ENCODE assay signal across 10 mouse cellular contexts in genomic region chr14:28057159-28057884, GRCm38 (mm10).
DNase-seq lines count a peak whose midpoint lies in the region; ATAC-seq lines count a peak whose summit lies in the region.
"Had no signal": no experiment of that assay in that cellular context is flagged by ENCODE, and none has a peak within 500 bp of the region (broad histone marks: within the 10 kb centered on the region; RNA-seq: fewer than 3 reads in every experiment).

No protein-coding gene starts in this region.

- H3K36me3 ChIP-seq in heart, embryonic 12.5 days: no peaks in the 10 kb centered on the region
- no peaks in the 10 kb centered on the region for H3K36me3 ChIP-seq in embryonic facial prominence, embryonic 13.5 days
- H3K36me3 ChIP-seq in hindbrain, embryonic 16.5 days (ENCODE audit: control insufficient read depth, insufficient read depth, low read length): no peaks in the 10 kb centered on the region
- H3K36me3 ChIP-seq in midbrain, embryonic 14.5 days (ENCODE audit: control insufficient read depth, insufficient read depth, low read length): no peaks in the 10 kb centered on the region

- H3K4me1 ChIP-seq in heart, embryonic 12.5 days (replicated peaks): peaks cover 40% of the 10 kb centered on the region
- H3K4me1 ChIP-seq in embryonic facial prominence, embryonic 13.5 days: peaks cover 19% of the 10 kb centered on the region
- peaks cover 14% of the 10 kb centered on the region for H3K4me1 ChIP-seq in hindbrain, embryonic 16.5 days (ENCODE audit: control insufficient read depth, insufficient read depth, low read depth, low read length)
- peaks cover 12% of the 10 kb centered on the region for H3K4me1 ChIP-seq in midbrain, embryonic 14.5 days (ENCODE audit: control insufficient read depth, insufficient read depth, low read length)

- 42% methylated on average over 11 of the region's 11 CpGs for WGBS in heart, embryonic 12.5 days
- WGBS in embryonic facial prominence, embryonic 13.5 days: 61% methylated on average over 11 of the region's 11 CpGs
- 26% methylated on average over 11 of the region's 11 CpGs for WGBS in hindbrain, embryonic 16.5 days
- WGBS in midbrain, embryonic 14.5 days: 32% methylated on average over 11 of the region's 11 CpGs

- no peaks in the 10 kb centered on the region for H3K9me3 ChIP-seq in heart, embryonic 12.5 days (replicated peaks)
- no peaks in the 10 kb centered on the region for H3K9me3 ChIP-seq in embryonic facial prominence, embryonic 13.5 days
- no peaks in the 10 kb centered on the region for H3K9me3 ChIP-seq in hindbrain, embryonic 16.5 days (ENCODE audit: control insufficient read depth, low read length)
- H3K9me3 ChIP-seq in midbrain, embryonic 14.5 days (ENCODE audit: control insufficient read depth, low read length): no peaks in the 10 kb centered on the region

- DNase-seq in heart, adult 9 months (ENCODE audit: low spot score in 2 of 2): no peak
- peak; percentile 8 for DNase-seq in midbrain, embryonic 14.5 days
- no peak for DNase-seq in adrenal gland, postnatal 25 days
- DNase-seq in thymus, postnatal 14 days: no peak
- DNase-seq: cerebellum, adult 9-10 months had no signal

- no peak overlapping the region for H3K9ac ChIP-seq in heart, embryonic 12.5 days
- no peak overlapping the region for H3K9ac ChIP-seq in embryonic facial prominence, embryonic 13.5 days
- H3K9ac ChIP-seq in hindbrain, embryonic 16.5 days (ENCODE audit: low read depth, low read length): no peak overlapping the region
- no peak overlapping the region for H3K9ac ChIP-seq in midbrain, embryonic 14.5 days (replicated peaks; ENCODE audit: low read length)

- no peak overlapping the region for H3K4me3 ChIP-seq in heart, embryonic 12.5 days
- no peak overlapping the region for H3K4me3 ChIP-seq in embryonic facial prominence, embryonic 13.5 days
- H3K4me3 ChIP-seq in hindbrain, embryonic 16.5 days (ENCODE audit: low read length): no peak overlapping the region
- H3K4me3 ChIP-seq in midbrain, embryonic 14.5 days (replicated peaks; ENCODE audit: low read depth, low read length): no peak overlapping the region

- H3K4me2 ChIP-seq in heart, embryonic 12.5 days: peak overlapping the region; percentile 35
- H3K4me2 ChIP-seq in embryonic facial prominence, embryonic 13.5 days: no peak overlapping the region
- H3K4me2 ChIP-seq in hindbrain, embryonic 16.5 days (ENCODE audit: low read length): peak overlapping the region; percentile 6; the same call in 1 of the 2 replicates
- no peak overlapping the region for H3K4me2 ChIP-seq in midbrain, embryonic 14.5 days (ENCODE audit: low read length)

- ATAC-seq in heart, embryonic 12.5 days (ENCODE audit: insufficient number of reproducible peaks, low FRiP score): no peak
- no peak for ATAC-seq in embryonic facial prominence, embryonic 13.5 days (ENCODE audit: insufficient number of reproducible peaks, insufficient read depth, low FRiP score, low TSS enrichment, low read depth)
- peak; percentile 69 for ATAC-seq in hindbrain, embryonic 16.5 days
- ATAC-seq in midbrain, embryonic 14.5 days (ENCODE audit: low FRiP score, low TSS enrichment): no peak
- ATAC-seq in activated CD4-positive, CD25-positive, alpha-beta regulatory T cell, adult 4 months: no peak

- peak overlapping the region; percentile 54; the same call in 1 of the 2 replicates for H3K27ac ChIP-seq in heart, embryonic 12.5 days (ENCODE audit: poor library complexity, severe bottlenecking)
- H3K27ac ChIP-seq in embryonic facial prominence, embryonic 13.5 days: 0 out of 2 replicates have a peak overlapping the region, but pooled peaks have one; percentile 48
- H3K27ac ChIP-seq in hindbrain, embryonic 16.5 days (ENCODE audit: low read depth, low read length): peak overlapping the region; percentile 64
- H3K27ac ChIP-seq in midbrain, embryonic 14.5 days (replicated peaks; ENCODE audit: low read depth, low read length): peak overlapping the region; percentile 6; the same call in 1 of the 2 replicates
- H3K27ac ChIP-seq: macrophage had no signal

- H3K27me3 ChIP-seq in heart, embryonic 12.5 days (replicated peaks): no peaks in the 10 kb centered on the region
- H3K27me3 ChIP-seq in embryonic facial prominence, embryonic 13.5 days: no peaks in the 10 kb centered on the region
- no peaks in the 10 kb centered on the region; the same call in 1 of the 2 replicates for H3K27me3 ChIP-seq in hindbrain, embryonic 16.5 days (replicated peaks; ENCODE audit: control insufficient read depth, insufficient read depth, low read length)
- no peaks in the 10 kb centered on the region for H3K27me3 ChIP-seq in midbrain, embryonic 14.5 days (ENCODE audit: control insufficient read depth, insufficient read depth, low read length)

Comparison
In these comparisons a context has a peak if more than half of its experiments do, and no peak if none do; other contexts are left out.
1. H3K27ac ChIP-seq: peak in every context shown above with its lines; median percentile 64 in hindbrain, embryonic 16.5 days; 54 in heart, embryonic 12.5 days; 48 in embryonic facial prominence, embryonic 13.5 days; 6 in midbrain, embryonic 14.5 days.
2. H3K4me2 ChIP-seq: peak in heart, embryonic 12.5 days (single experiment) and hindbrain, embryonic 16.5 days (single experiment); none in embryonic facial prominence, embryonic 13.5 days (single experiment) and midbrain, embryonic 14.5 days (single experiment).